Mouse (Mus musculus): Measurements from ENCODE around the gene Rabgap1l.
"Not testable (repeated sequence)": the region's sequence is repeated elsewhere in the genome, so short reads cannot be mapped to it uniquely, and the experiment has no call there.

Rabgap1l gene

DNA sequence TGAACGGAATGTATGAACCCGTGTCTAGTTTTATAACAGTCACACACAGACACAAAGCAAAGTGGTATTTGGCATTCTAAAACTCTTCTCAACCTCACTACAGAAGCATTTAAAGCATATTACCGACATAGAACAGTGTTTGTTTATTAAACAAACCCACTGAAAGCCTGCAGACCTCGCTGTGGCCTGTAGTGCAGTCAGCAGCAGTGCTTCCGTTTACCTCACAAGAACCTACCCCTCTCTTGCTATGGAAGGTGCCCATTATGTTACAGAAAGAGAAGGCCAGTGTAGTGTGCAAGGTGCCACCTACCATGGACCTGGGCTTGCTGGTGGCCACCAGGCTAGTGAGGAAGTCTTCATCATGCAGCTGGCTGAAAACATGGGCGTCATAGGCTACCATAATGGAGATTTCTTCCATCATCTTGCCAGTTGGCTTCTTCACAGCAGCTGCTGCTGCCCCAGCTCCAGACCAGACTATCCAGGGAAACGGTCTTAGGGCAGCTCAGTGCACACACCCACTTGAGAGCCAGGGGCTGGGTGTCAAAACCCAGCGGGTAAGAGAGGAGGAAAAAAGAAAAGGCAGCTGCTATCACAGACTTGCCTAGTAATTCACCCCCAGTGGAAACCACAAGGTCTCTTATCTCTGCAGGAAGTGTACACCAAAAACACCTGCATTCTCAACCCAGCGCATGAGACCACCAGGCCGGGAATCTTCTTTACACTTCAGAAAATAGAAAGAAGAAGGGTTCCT lies 486.0 kb downstream of the Rabgap1l start:
- peak in 1 of 2 experiments; percentile 28 for DNase-seq

DNA sequence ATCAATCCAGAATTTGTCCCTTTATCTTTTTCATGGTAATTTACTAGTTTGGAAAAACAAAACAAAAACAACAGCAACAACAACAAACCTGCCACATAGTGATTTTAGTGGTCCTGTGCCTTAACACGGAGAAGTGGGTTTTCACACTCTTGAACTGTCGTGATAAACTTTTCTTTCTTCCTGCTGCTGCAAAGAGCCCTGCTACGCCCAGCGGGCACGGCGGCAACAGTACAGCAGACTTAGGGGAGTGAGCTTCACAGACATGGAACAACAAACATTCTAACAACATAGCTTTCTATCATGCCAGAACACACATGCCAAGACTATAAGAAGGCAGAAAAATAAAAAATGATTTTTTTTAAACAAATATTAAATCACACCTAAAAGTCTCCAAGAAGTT lies 486.7 kb downstream of the Rabgap1l start:
- DNase-seq: peak; percentile 17 to 35

DNA sequence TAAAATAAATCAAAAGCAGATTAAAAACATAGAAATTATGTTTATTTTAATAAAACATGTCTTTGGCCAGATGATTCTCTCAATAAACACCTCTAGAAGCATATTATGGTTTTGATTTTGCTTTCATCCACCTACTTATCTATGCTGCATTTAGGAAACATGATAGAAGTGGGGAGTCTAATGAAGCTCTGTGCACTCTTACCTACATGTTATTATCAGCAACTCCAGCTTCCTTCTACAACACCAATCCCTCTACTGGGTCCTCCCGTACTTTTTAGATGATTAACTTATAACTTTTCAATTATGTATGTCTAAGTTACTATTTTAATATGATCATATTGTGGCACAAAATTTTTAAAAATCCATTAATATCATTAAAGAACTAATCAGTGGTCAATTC lies 487.2 kb downstream of the Rabgap1l start:
- no peak for DNase-seq

DNA sequence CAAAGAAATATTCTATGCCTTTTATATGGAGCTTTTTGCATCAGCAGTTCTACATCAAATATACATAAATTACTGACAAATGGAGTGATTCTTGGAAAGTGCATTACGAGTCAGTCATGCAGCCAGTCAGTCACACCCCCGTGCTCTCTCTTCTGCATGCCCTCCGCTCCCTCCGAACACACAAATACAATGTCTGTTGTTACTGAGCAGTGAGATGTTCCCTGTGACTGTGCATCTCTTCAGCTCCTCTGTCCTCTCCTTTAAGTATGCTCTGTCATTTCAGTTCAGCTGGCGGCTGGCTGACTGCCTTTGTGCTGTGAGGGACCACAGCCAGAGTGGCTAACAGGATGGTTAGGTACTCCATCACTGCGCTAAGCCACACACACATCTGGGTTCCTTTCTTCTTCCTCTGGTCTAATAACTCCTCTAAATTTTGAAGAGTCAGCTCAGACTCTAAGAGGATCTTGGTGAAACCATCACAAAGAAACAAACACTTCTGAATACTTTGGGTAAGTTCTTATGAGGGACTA lies 488.0 kb downstream of the Rabgap1l start:
- no peak for DNase-seq

DNA sequence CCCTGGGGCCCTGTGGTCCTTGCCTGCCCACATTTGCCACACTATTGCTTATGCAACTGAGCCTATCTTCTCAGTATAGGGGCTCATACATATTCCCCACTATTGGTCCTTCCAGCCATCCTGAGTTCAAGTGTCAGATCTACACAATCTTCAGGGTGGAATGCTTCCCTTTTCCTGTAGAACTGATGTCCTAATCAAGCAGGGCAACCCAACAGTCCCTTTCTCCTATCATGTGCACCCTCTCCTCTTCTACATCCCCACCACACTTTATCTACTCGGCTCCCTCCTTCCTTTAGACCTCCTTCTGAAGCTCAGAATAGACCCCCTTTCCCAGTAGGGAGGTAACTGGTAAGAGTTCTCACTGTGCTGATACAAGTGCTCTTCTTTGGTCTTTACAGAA lies 490.7 kb downstream of the Rabgap1l start:
- DNase-seq: no peak

DNA sequence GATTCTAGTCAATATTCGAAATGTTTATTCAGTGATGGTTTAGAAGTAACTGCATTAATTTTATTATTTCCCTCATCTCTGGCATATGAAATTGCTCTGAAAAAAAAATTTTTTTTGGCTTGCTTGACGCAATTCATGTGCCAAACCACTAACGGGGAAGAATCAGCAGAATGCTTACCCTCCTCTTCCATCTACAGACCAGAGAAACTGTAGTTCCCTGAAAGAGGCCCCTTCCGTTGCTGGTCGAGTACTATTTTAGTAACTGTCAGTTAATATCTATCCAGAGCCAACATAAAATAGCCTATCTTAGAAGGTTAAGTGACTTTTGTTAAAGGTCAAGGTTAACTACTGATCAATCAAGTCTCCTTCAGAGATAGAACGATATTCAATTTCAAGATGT lies 491.9 kb downstream of the Rabgap1l start:
- DNase-seq: no peak

DNA sequence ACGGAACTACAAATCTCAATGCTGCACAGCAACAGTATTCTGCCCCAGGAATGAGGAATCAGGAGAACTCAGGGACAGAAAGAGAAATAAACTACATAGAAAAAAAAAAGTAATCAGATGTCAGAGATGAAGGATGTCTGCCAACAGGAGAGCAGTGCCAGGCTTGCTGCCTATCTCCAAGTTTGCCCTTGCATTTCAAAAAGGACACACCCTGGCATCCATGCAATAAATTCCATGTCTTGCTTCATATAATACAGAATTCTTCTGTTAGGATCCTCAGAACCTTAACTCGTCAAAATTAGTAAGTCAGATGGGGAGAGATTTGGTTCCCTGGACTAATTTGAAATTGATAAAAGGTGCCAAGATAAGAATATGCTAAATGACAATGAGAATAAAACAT lies 492.3 kb downstream of the Rabgap1l start:
- no peak for DNase-seq

DNA sequence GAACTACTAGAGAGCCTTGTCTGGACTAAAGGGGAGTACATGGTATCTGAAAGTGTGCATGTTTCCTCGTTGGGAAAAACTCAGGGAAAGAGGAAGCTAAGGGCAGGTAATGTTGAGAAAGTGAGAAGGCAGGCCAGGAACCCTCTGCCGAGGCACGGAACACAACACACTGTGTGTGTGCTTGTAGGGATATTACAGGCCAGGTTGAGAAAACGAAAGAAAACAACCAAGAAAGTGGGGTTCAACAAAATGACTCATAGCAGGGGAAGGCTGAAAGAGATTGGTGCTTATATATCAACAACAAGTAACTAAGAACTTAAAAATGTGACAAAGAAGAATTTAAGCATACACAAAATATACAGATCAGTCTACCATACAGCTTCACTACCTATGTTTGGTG lies 493.0 kb downstream of the Rabgap1l start:
- no peak for DNase-seq

DNA sequence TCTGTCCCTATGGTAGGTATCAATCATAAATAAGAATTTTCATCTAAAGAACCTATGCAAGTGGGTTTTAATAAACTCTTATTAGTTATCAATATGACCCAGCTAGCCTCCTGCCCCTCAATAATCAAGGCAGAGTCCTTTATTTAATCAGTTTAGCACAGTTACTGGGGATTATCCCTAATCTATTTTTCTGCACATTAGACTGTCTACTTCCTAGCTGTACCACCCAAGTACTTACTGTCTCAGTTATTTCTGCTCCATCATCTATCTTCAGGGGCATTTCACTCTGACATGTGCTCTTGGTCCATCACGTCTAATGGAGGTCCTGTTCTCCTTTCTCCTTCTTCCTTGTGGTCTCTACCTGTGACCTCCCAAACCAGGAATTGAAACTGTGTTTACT lies 494.1 kb downstream of the Rabgap1l start:
- no peak for DNase-seq

DNA sequence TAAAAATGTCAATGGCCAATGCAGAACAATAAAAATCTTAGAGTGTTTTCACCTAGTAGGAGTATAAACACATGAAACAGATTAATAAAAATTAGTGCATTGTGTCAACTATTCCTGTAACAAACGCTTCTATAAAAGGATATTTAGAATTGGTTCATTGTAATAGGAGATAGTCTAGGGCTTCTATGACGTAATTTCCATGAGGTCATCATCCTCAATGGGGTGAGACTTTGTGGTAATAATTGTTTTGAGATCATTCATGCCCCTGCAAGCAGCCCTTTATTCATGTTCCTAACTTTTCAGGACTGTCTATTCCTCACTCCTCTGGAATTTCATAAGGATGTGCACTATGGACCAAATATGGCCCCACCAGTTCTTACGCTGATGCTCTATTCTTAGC lies 495.3 kb downstream of the Rabgap1l start:
- DNase-seq: no peak

DNA sequence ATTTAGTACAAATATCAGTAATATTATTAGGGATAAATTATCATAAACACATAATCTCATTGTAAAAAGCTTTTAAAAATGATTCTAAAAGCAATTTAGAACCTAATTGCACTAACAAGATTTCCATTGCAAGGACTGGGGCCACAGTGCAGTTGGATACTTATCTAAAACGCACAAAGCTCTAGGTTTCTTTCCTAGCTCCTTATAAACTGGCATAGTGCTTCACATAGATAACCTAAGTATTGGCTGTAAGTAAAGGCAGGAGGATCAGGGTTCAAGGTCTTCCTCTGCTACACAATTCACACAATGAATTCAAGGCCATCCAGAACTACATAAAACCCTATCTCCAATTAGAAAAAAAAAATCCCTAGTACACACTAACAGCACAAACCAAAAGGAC lies 497.7 kb downstream of the Rabgap1l start:
- no peak for DNase-seq

DNA sequence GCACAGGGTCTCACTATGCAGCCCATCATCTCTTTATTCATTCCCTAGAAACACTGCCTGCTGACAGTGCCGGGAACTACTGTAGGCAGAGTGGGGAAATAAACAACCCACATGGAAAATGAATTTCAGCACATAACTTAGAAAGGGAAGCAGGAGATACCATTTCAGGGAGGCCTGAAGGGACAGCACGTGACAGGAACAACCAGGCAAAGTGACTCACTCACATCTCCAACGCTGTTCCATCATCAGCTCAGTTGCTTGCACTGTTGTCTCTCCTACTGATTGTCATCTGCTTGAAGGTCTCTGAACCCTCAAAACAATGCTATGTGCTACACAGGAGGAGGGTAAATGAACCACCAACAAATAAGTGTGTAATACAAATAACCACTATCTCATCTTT lies 499.5 kb downstream of the Rabgap1l start:
- DNase-seq: no peak

DNA sequence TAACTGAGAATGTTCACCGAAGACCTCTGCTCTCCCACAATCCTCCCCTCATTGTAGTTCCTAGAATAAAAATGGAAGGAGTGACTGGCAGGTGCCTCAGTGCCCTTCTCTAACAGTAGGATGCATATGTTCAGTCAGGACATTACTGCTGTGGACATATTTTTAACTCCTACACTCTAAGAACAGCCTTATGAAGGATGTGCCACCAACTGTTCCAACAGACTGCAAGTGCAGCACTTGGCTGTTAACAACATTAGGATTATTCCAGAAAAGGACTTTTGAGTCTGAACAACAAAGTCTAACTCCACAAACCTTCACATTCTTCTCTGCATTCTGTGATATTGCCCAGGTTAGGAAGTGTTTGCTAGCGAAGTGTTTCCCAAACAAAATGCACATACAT lies 501.0 kb downstream of the Rabgap1l start:
- DNase-seq: no peak

DNA sequence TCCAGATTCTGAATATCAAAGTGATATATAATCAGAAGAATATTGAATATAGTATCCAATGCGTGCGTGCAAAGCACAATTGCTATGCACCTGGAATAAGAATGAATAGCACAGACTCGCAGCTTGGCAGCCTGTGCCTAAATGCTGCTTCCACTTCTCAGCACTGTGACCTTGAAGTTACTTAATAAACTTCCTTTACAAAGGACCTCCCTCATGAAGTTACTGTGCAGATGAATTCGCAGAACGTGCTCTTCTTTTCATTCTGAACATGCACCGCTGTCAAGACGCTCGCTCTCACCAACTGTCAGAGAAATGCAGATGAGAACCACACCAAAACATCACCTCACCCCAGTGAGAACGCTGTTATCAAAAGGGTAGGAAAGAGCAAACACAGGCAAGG lies 502.8 kb downstream of the Rabgap1l start:
- DNase-seq: no peak

DNA sequence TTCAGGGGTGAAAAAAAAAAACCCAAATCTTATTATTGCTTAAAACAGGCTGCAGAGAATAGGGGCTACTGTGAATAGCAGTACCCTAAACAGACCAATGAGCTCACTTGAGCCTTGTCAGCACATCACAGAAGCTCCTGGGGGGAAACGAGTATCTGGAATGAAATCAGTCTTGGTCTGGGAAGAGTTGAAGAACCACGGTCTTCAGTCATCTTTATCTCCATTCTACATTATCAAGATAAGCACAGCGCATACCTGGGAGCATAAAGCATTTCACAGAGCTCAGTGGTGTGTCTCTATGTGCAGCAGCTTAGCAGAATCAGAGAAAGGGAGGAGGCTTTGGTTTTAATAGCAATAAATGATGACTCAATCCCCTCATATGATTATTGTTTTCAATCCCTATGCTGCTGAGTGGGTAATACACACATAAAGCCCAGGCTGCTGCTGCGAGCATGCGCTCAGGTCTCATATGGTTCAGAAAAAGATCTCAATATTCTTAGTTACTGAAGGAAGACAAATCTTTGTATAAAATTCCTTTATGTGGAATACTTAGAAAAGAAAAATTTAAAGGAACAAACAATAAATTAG lies 505.9 kb downstream of the Rabgap1l start:
- no peak for DNase-seq

DNA sequence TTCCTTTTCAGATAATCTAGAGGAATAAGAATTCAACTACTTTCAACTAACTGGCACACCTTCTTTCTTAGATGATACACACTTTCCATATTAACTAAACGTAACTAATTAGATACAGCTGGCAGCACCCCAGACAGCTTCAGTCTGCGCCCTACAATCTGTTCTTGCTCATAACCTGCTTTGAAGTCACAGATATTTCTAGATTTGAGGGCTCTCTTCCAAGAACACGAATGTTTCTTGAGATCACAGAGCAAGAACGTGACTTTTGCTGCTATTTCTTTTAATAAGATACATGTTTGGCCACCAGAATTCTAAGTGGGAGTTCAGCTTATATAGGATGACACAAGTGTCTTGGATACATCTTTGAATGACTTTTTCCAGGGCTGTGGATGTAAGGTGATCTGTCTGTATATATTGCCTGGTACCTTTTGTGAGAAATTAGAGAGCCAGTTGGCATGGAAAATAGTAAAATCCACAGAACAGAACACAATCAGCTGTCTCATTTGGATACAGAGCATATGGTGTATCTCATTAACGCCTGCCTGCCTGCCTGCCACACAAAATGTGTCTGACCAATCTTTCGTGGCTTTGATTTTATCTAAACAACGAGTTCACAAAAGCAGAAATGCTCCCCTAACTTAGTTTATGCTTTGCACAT lies 506.5 kb downstream of the Rabgap1l start:
- no peak for DNase-seq

DNA sequence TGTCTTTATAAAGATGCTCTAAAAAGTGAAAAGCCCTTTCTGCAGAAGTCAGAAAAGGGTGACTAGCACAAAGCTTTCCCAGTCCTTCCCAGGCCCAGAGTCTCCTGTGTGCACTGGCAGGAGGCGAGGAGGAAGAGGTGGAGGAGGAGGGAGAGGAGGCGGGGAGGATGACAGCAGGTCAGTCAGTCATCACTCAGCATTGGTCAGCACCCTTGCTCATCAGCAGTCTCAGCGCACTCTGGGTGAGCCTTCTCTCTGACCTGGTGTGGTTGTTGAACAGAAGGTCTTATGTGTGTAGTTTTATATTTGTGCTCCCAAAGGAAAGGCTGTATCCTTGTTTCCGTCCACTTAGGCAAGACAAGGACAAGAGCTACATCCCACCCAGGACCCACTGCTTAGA lies 508.8 kb downstream of the Rabgap1l start:
- no peak for DNase-seq

DNA sequence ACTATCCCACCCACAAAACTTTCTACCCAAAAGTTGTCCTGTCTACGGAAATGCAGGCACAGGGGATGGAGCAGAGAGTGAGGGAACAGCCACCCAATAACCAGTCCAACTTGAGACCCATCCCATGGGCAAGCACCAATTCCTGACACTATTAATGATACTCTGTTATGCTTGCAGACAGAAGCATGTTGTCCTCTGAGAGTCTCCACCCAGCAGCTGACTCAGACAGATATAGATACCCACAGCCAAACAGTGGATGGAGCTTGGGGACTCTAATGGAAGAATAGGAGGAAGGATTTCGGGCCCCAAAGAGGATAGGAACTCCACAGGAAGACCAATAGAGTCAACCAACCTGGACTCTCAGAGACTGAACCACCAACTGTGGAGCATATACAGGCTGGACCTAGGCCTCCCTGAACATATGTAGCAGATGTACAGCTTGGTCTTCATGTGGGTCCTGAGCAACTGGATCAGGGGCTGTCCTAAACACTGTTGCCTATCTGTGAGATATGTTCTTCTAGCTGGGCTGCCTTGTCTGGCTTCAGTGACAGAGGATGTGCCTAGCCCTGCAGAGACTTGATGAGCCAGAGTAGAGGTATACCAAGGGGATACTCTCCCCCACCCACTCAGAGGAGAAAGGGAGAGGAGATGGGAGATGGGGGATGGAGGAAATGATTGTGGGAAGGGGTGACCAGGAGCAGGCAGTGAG lies 510.7 kb downstream of the Rabgap1l start:
- DNase-seq: not testable (repeated sequence)

DNA sequence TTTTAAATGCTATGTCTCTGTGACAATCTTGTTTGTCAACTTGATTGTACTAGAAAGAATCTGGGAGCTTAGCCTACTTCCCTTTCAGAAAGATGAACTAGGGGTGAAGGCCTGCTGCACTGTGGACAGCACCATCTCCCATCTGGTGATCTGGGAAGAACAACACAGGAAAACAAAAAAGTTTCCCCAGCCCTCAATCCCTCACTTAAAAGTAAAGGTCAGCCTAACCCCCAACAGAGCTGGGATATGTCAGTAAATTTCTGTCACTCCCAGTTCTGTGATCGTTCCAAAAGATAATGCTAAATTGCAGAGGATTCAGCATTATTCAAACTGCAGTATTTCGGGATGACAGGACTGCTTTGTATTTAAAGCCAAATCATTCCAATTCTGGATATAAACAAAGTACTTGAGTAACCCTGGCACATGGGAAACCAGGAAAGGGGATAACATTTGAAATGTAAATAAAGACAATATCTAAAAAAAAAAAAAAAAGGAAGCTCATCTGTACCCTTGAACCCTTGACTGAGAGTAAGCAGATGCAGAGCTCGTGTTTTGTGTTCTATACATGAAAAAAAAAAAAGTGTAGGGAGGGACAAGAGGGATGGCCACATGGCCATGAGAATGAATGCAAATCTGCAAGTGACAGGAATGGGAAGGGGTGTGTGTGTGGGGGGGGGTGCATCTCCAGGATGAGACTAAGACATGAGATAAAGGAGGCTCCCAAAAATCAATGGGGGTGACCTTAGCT lies 511.5 kb downstream of the Rabgap1l start:
- no peak for DNase-seq

DNA sequence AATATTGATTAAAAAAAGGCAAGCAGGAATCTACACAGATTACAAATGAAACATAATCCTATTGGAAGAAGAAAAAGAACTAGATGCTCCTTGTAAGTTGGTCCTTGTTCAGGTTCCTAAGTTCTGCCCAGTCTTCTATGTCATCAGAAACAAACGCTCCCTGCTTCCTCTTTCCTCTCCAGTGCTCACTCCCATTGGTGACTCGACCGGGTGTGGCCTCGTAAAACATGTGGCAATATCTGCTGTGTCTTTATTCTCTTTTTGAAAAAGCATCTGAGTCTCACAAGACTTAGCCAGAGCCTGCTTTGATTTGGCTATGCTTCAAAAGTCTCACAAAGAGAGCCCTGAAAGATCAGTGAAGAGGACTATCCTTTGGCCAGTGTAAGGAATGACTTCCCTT lies 512.4 kb downstream of the Rabgap1l start:
- no peak for DNase-seq

DNA sequence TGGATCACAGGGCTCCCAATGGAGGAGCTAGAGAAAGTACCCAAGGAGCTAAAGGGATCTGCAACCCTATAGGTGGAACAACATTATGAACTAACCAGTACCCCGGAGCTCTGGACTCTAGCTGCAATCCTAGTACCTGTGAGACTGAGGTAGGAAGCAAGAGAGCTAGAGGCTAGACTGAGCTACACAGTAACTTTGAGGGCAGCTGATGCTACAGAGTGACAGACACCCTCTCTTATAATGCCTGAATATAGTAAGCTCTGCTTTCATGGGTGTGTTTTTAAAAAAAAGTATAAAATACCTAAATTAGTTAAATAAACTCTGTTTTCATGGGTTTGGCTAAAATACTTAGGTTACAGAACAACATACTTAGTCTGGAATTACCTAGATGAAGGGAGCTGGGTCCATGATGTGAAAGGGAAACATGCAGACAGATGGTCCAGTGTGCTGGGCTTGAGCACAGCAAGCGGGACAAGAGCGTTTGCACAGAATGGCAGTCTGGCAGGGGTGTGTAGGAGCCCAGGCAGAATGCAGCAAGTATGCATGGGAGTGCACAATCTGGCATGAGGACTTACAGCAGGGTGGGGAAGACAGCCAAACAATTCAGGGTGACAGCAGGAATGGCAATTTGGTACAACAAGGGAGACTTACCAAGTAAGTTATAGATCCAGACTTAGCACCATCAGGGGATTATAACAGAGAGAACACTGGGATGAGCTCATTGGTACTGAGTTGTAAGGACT lies 514.9 kb downstream of the Rabgap1l start:
- DNase-seq: no peak

DNA sequence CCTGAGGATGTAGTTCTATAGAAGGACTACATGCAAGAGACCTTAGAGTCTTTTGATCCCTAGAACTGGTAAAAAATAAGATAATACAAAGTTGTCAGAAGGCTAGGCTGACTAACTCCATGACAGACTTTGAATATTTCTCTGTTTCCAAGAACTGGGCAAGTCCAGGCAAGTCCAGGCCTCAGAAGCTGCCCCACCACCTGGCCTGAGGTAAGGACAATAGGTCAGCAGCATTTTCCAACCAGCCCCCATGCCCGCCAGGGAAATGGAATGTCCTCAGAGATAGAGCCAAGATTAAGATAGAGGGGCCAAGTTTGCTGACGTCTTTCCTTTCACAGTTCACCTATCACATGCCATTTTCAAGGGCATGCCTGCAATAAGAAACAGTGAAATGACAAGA lies 517.8 kb downstream of the Rabgap1l start:
- DNase-seq: no peak
